Mouse (Mus musculus): ENCODE results near the gene Dus1l.
"Not testable (repeated sequence)": the region's sequence is repeated elsewhere in the genome, so short reads cannot be mapped to it uniquely, and the experiment has no call there.

Gene Dus1l

DNA sequence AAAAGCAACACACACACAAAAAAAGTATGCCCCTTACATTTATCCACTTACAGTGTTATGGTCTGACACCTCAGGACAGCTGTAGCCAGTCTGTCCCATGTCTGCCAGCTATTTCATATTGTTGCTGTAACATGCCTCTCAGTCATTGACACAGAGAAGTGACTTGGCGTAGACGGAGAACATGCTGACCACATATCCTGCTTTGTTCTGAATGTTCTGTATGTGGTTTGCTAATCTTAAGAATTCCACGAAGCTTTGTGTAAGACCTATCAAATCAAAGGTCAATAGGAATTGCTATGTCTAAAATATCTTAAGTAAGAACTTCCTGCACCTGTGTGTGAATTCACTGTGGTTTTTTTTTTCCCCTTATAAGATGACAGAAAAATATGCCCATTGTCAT, 2.0 kb upstream of the Dus1l start:
- TF ChIP-seq GATA4 (IDR thresholded peaks at IDR 0.05; ENCODE audit: insufficient replicate concordance, low read length), result no peak

GRCm38 (mm10) chr11:120796614-120796946, 377 bp upstream of the Dus1l start:
- 0 out of 2 replicates have a peak, but pooled peaks have one; percentile 0 for TF ChIP-seq GATA4 (IDR thresholded peaks at IDR 0.05; ENCODE audit: insufficient replicate concordance, low read length)

DNA sequence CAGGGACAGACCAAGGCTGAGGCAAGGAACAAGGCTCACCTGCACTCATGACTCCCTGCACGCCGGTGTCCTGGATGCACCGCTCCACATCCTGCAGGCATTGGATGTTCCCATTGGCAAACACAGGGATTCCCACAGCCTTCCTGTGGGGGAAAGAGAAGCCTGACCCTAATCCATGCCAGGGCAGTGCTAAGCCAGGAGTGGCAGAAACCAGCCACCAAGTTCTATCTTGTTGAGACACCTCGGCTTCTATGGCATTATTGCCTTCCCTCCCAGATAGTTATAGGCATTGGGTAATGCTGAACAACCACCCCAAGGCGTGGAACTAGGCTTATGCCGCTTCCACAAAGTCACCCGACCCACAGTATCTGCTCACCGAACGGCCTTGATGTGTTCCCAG, 3.6 kb downstream of the Dus1l start:
- TF ChIP-seq GATA4 (IDR thresholded peaks at IDR 0.05; ENCODE audit: insufficient replicate concordance, low read length), result no peak

- TF ChIP-seq GATA4 (IDR thresholded peaks at IDR 0.05; ENCODE audit: insufficient replicate concordance, low read length), result no peak
These were observed 6.4 kb downstream of the Dus1l start for GRCm38 (mm10) chr11:120789810-120790209.

DNA sequence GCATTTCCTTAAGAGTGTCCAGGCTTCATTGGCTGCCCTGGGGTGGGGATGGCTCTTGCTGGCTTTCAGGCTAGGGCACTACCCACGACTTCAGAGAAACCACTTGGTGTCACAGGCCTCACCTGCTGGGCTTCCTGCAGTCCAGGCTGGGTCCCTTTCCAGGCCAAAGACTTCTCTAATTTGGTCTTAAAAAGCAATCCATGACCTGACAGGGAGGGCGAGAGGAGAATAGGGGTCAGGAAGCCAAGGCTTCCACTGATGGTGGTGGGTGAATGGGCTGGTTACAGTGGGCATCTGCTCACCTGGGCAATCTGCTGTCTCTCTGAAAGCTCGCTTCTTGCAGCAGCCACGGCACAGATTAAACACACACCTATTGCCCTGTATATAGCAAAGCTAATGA, 6.8 kb downstream of the Dus1l start:
- no peak for TF ChIP-seq GATA4 (IDR thresholded peaks at IDR 0.05; ENCODE audit: insufficient replicate concordance, low read length)

GRCm38 (mm10) chr11:120785145-120785544, 11.1 kb downstream of the Dus1l start:
- no peak for TF ChIP-seq GATA4 (IDR thresholded peaks at IDR 0.05; ENCODE audit: insufficient replicate concordance, low read length)

GRCm38 (mm10) chr11:120784064-120784791, 12.0 kb downstream of the Dus1l start, which contains the start of the genes Rfng and Gps1:
Gene Rfng (minus strand): TSS chr11:120784207.
Gene Gps1 (plus strand): TSS chr11:120784272.
- TF ChIP-seq GATA4 (IDR thresholded peaks at IDR 0.05; ENCODE audit: insufficient replicate concordance, low read length), result no peak

DNA sequence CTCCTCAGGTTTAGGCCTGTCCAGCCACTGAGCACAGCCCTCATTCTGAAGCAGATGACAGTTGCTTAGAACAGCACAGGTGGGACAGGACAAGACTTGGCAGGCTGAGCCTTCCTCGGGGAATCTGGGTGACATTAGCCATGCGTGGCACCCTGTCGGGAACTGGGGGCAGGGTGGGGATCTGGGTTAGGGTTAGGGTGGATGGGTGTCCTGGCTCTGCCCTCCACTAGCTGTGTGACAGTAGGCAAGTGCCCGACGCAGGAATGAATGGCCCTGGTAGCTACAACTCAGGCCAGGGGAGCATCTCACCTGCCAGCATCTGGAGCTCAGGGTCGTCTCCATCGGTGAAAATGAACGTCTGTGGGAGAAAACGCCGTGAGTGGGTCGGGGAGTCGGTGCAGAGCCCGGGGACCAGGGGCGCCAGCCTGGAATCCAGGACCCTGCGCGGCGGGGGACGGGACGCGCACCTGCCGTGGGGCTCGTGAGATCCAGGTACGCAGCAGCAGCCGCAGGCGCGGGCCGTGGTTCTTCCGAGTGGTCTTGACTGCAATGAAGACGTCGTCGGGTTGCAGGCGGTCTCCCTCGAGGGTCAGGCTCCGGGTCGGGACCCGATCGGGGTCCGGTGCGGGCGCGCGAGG, 12.7 kb downstream of the Dus1l start:
- no peak for TF ChIP-seq GATA4 (IDR thresholded peaks at IDR 0.05; ENCODE audit: insufficient replicate concordance, low read length)

DNA sequence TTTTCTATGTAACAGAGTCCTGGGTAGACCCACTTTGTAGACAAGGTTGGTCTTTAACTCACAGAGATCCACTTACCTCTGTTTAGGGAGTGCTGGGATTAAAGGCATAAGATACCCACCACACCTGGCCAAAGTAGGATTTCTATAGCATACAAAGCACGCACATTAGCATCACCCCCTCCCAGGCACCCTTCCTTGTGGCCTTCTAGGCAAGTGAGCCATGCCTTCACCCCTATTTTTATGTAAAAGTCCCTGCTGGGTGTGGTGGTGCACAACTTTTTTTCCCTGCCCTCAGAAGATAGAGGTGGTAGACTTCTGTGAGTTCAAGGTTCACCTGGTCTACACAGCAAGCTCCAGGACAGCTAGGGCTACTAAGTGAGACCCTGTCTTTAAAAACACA, 16.3 kb downstream of the Dus1l start:
- no peak for TF ChIP-seq GATA4 (IDR thresholded peaks at IDR 0.05; ENCODE audit: insufficient replicate concordance, low read length)

DNA sequence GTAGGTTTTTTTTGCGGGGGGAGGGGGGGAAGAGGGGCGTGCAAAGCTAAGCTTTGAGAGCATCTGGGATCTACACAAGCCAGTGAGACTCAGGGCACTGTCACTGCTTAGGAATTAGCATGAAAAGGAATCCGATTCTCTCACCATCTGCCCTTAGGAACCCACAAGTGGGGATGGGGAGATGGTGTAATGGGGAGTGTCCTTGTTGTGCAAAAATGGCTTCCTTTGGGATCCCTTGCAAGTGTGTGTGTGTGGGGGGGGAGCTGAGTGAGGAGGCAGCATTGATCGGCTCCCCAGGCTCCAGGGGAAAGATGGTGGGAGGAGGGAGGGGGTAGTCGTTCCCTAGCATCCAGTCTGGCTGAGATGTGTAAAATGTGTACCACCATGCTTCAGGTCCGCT, 19.1 kb downstream of the Dus1l start:
- no peak for TF ChIP-seq GATA4 (IDR thresholded peaks at IDR 0.05; ENCODE audit: insufficient replicate concordance, low read length)

- no peak for TF ChIP-seq GATA4 (IDR thresholded peaks at IDR 0.05; ENCODE audit: insufficient replicate concordance, low read length)
These were observed 20.3 kb downstream of the Dus1l start for GRCm38 (mm10) chr11:120775774-120776469.

DNA sequence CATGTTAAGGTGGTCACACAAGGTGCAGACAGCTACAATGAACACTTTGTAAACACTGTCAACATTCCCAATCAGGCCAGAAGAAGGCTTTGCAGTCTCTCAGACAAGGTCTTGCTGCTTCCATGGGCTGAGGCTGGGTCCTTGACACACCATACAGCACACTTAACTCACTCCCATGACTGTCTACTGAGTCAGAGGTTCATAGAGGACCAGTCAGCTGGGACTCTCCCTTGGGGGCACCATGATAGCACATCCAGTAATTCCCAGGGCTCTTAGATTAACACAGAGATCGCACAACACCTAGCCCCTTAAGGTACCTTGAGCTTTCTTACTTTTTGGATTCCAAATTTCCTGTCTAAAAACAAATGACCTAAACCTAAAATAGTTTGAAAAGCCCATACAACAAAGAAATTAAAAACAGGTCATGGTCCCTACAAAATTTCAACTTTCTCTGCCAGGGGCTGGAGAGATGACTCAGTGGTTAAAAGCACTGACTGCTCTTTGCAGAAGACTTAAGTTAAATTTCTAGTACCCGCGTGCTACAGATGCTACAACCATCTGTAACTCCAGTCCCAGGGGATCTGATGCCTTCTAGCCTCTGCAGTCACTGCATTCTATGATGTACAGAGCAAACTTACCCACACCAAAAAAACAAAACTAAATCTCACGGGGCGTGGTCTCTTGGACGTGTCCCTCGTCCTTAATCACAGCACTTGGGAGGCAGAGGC, 22.6 kb downstream of the Dus1l start:
- no peak for TF ChIP-seq GATA4 (IDR thresholded peaks at IDR 0.05; ENCODE audit: insufficient replicate concordance, low read length)

DNA sequence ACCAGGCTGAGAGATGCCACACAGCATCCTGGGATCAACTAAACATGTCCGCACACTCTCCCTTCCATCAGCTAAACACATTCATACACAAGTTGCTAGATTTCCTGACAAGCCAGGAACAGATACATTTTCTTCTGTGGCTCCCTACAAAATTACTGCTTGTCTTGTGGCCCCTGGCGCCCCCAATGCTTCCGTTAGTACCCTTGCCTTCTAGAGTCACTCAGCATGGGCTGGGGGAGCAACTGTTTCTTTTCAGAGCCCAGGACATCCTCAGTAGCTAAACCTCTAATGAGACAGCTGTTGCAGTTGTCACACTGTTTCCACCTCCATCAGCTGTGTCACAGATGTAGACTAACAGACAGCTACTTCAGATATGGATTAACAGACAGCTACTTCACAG, 23.5 kb downstream of the Dus1l start:
- no peak for TF ChIP-seq GATA4 (IDR thresholded peaks at IDR 0.05; ENCODE audit: insufficient replicate concordance, low read length)

- no peak for TF ChIP-seq GATA4 (IDR thresholded peaks at IDR 0.05; ENCODE audit: insufficient replicate concordance, low read length)
These were observed 28.0 kb downstream of the Dus1l start for GRCm38 (mm10) chr11:120768206-120768605.

DNA sequence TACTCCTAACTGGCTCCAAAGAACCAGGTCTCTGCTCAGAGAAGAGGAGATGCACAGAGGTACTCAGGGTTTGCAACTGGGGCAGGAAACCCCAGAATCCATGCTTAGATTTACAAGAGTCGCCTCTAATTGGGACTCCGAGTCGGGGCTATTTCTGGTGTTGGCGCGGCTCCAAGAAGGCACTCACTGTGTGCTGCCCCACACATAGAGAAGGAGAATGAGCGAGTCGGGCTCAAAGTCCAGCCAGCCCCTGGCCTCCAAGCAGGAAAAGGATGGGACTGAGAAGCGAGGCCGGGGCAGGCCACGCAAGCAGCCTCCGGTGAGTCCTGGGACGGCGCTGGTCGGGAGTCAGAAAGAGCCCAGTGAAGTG, 33.5 kb downstream of the Dus1l start, which contains the start of gene Hmga1b:
Gene Hmga1b, plus strand, starts transcription at position 123 of the 370 bp plus-strand sequence.
- TF ChIP-seq GATA4 (IDR thresholded peaks at IDR 0.05; ENCODE audit: insufficient replicate concordance, low read length), result not testable (repeated sequence)
